8 mouse cellular contexts compared by ENCODE assay signal in genomic region chr17:12916588-12917380, GRCm38 (mm10). TPM values are rescaled to one million over a fixed set of nuclear protein-coding genes. Genes with fewer than 3 reads are reported as not detected.
A peak's percentile ranks its signal among the peaks of the same experiment; 100 is the strongest.
DNase-seq lines count a peak whose midpoint lies in the region; ATAC-seq and TF ChIP-seq lines count a peak whose summit lies in the region.

No protein-coding gene starts in this region.

- no peak for DNase-seq in kidney, postnatal 10 days
- DNase-seq in ES-CJ7 (ENCODE audit: low read depth, low spot score), result peak; percentile 72
- DNase-seq in c-Kit-positive CD71-positive TER-119-positive erythroid progenitor cells, embryonic 14.5 days (ENCODE audit: low spot score), result peak; percentile 78
- no peak for DNase-seq in hindbrain, embryonic 11.5 days (ENCODE audit: low spot score)
- peak; percentile 68 to 72 (median 69) for DNase-seq in liver, embryonic 14.5 days (ENCODE audit: low read depth in 3 of 3, low spot score in 3 of 3)
- no peak for DNase-seq in ovary, postnatal 36 days (ENCODE audit: low spot score)

- peak; percentile 64 for ATAC-seq in kidney, embryonic 14.5 days (ENCODE audit: low FRiP score, low TSS enrichment)
- peak; percentile 79 for ATAC-seq in hindbrain, embryonic 11.5 days (ENCODE audit: low FRiP score)
- peak; percentile 72 for ATAC-seq in liver, embryonic 14.5 days (ENCODE audit: insufficient read depth)
- peak; percentile 59 for ATAC-seq in neural tube, embryonic 13.5 days (ENCODE audit: low read depth)

- no peaks in the 10 kb centered on the region for H3K27me3 ChIP-seq in kidney, embryonic 14.5 days (ENCODE audit: control insufficient read depth, insufficient read depth, low read length)
- H3K27me3 ChIP-seq in hindbrain, embryonic 11.5 days (ENCODE audit: control insufficient read depth, insufficient read depth, low read length), result no peaks in the 10 kb centered on the region
- no peaks in the 10 kb centered on the region for H3K27me3 ChIP-seq in liver, embryonic 14.5 days (ENCODE audit: control insufficient read depth, insufficient read depth, low read length)
- H3K27me3 ChIP-seq in neural tube, embryonic 13.5 days, result no peaks in the 10 kb centered on the region

- H3K9me3 ChIP-seq in kidney, embryonic 14.5 days (ENCODE audit: control insufficient read depth, low read length), result no peaks in the 10 kb centered on the region
- H3K9me3 ChIP-seq in hindbrain, embryonic 11.5 days (ENCODE audit: control insufficient read depth, low read length), result no peaks in the 10 kb centered on the region
- H3K9me3 ChIP-seq in liver, embryonic 14.5 days (ENCODE audit: control insufficient read depth, low read length), result no peaks in the 10 kb centered on the region
- H3K9me3 ChIP-seq in neural tube, embryonic 13.5 days, result no peaks in the 10 kb centered on the region

- TF ChIP-seq CTCF in liver, embryonic 14.5 days (IDR thresholded peaks at IDR 0.05; ENCODE audit: low read depth), result no peak

- peaks cover 57% of the 10 kb centered on the region for H3K36me3 ChIP-seq in kidney, embryonic 14.5 days (ENCODE audit: control insufficient read depth, insufficient read depth, low read length)
- peaks cover 11% of the 10 kb centered on the region for H3K36me3 ChIP-seq in hindbrain, embryonic 11.5 days (ENCODE audit: control insufficient read depth, insufficient read depth, low read length)
- peaks cover 60% of the 10 kb centered on the region for H3K36me3 ChIP-seq in liver, embryonic 14.5 days (replicated peaks; ENCODE audit: control insufficient read depth, insufficient read depth, low read depth)
- peaks cover 58% of the 10 kb centered on the region for H3K36me3 ChIP-seq in neural tube, embryonic 13.5 days

- H3K27ac ChIP-seq in kidney, embryonic 14.5 days (ENCODE audit: low read depth, low read length), result peak overlapping the region; percentile 94
- peak overlapping the region; percentile 78 for H3K27ac ChIP-seq in hindbrain, embryonic 11.5 days (ENCODE audit: low read depth, low read length)
- peak overlapping the region; percentile 73 for H3K27ac ChIP-seq in liver, embryonic 14.5 days
- H3K27ac ChIP-seq in neural tube, embryonic 13.5 days (replicated peaks), result peak overlapping the region; percentile 84

- 0 out of 2 replicates have a peak, but pooled peaks have one; percentile 36 for TF ChIP-seq EP300 in liver, embryonic 14.5 days (IDR thresholded peaks at IDR 0.05; ENCODE audit: low read depth)

- peak overlapping the region; percentile 99 for H3K9ac ChIP-seq in kidney, embryonic 14.5 days (ENCODE audit: low read depth, low read length)
- peak overlapping the region; percentile 93 for H3K9ac ChIP-seq in hindbrain, embryonic 11.5 days (ENCODE audit: low read depth, low read length)
- peak overlapping the region; percentile 90 for H3K9ac ChIP-seq in liver, embryonic 14.5 days (replicated peaks)
- H3K9ac ChIP-seq in neural tube, embryonic 13.5 days, result peak overlapping the region; percentile 92

- H3K4me2 ChIP-seq in kidney, embryonic 14.5 days (replicated peaks; ENCODE audit: low read depth, low read length), result peak overlapping the region; percentile 47
- H3K4me2 ChIP-seq in hindbrain, embryonic 11.5 days (replicated peaks; ENCODE audit: low read depth, low read length), result peak overlapping the region; percentile 55
- peak overlapping the region; percentile 91 for H3K4me2 ChIP-seq in liver, embryonic 14.5 days (ENCODE audit: low read depth)
- H3K4me2 ChIP-seq in neural tube, embryonic 13.5 days, result peak overlapping the region; percentile 85

- under 1% methylated on average over 40 of the region's 40 CpGs for WGBS in kidney, embryonic 14.5 days
- 1% methylated on average over 40 of the region's 40 CpGs for WGBS in hindbrain, embryonic 11.5 days
- WGBS in liver, embryonic 14.5 days (ENCODE audit: insufficient replicate concordance), result under 1% methylated on average over 40 of the region's 40 CpGs
- under 1% methylated on average over 40 of the region's 40 CpGs for WGBS in neural tube, embryonic 13.5 days

- H3K4me1 ChIP-seq in kidney, embryonic 14.5 days (ENCODE audit: control insufficient read depth, insufficient read depth, low read length), result peaks cover 5% of the 10 kb centered on the region; the same call in 1 of the 2 replicates
- no peaks in the 10 kb centered on the region for H3K4me1 ChIP-seq in hindbrain, embryonic 11.5 days (replicated peaks; ENCODE audit: control insufficient read depth, insufficient read depth, low read length)
- H3K4me1 ChIP-seq in liver, embryonic 14.5 days (replicated peaks; ENCODE audit: control insufficient read depth in 2 of 2, insufficient read depth in 2 of 2, low read length in 1 of 2), result peaks cover 5 to 8% of the 10 kb centered on the region in 2 experiments; a peak in 3 of 4 replicates
- peaks cover 20% of the 10 kb centered on the region for H3K4me1 ChIP-seq in neural tube, embryonic 13.5 days (replicated peaks)

- peak overlapping the region; percentile 95 for H3K4me3 ChIP-seq in kidney, embryonic 14.5 days (ENCODE audit: low read length)
- peak overlapping the region; percentile 87 for H3K4me3 ChIP-seq in hindbrain, embryonic 11.5 days (ENCODE audit: low read depth, low read length)
- H3K4me3 ChIP-seq in liver, embryonic 14.5 days (ENCODE audit: insufficient read depth in 1 of 2, low read depth in 2 of 2, low read length in 2 of 2), result peak overlapping the region; percentile 73 to 88
- peak overlapping the region; percentile 78 for H3K4me3 ChIP-seq in neural tube, embryonic 13.5 days

RNA-seq across cellular contexts. Expression of gene Mrpl18, which starts 0.6 kb away (rescaled TPM):
- polyA plus RNA-seq in kidney, embryonic 14.5 days (2014; fragmentation: Nextera tagmentation; extraction: Ambion mirVana), result 186 and 194 TPM in 2 replicates
- polyA plus RNA-seq in hindbrain, embryonic 11.5 days (2014; fragmentation: Nextera tagmentation; extraction: Ambion mirVana), result 162 and 171 TPM in 2 replicates
- polyA plus RNA-seq in liver, embryonic 14.5 days (2012; rRNA removed), result 45.5 and 55.4 TPM in 2 replicates
- 107 and 111 TPM in 2 replicates for polyA plus RNA-seq in liver, embryonic 14.5 days (2014; fragmentation: Nextera tagmentation; extraction: Ambion mirVana)
- polyA plus RNA-seq in neural tube, embryonic 13.5 days (2015; fragmentation: Nextera tagmentation; extraction: Ambion mirVana), result 134 and 144 TPM in 2 replicates

RNA-seq across cellular contexts. Expression of gene Tcp1, which starts 1.3 kb away (rescaled TPM):
- 407 and 495 TPM in 2 replicates for polyA plus RNA-seq in kidney, embryonic 14.5 days (2014; fragmentation: Nextera tagmentation; extraction: Ambion mirVana)
- 546 and 558 TPM in 2 replicates for polyA plus RNA-seq in hindbrain, embryonic 11.5 days (2014; fragmentation: Nextera tagmentation; extraction: Ambion mirVana)
- 68.1 and 110 TPM in 2 replicates for polyA plus RNA-seq in liver, embryonic 14.5 days (2012; rRNA removed)
- 249 and 251 TPM in 2 replicates for polyA plus RNA-seq in liver, embryonic 14.5 days (2014; fragmentation: Nextera tagmentation; extraction: Ambion mirVana)
- polyA plus RNA-seq in neural tube, embryonic 13.5 days (2015; fragmentation: Nextera tagmentation; extraction: Ambion mirVana), result 410 and 432 TPM in 2 replicates

RNA-seq across cellular contexts. Expression of gene Pnldc1, which starts 6.8 kb away (rescaled TPM):
- polyA plus RNA-seq in kidney, embryonic 14.5 days (2014; fragmentation: Nextera tagmentation; extraction: Ambion mirVana), result 1.3 and 1.7 TPM in 2 replicates
- 1.0 and 1.5 TPM in 2 replicates for polyA plus RNA-seq in hindbrain, embryonic 11.5 days (2014; fragmentation: Nextera tagmentation; extraction: Ambion mirVana)
- polyA plus RNA-seq in liver, embryonic 14.5 days (2012; rRNA removed), result 0.38 and 0.44 TPM in 2 replicates
- polyA plus RNA-seq in liver, embryonic 14.5 days (2014; fragmentation: Nextera tagmentation; extraction: Ambion mirVana), result 0.15 and 0.50 TPM in 2 replicates
- 1.9 and 2.5 TPM in 2 replicates for polyA plus RNA-seq in neural tube, embryonic 13.5 days (2015; fragmentation: Nextera tagmentation; extraction: Ambion mirVana)

RNA-seq across cellular contexts. Expression of gene Acat3, which starts 23.6 kb away (rescaled TPM):
- polyA plus RNA-seq in kidney, embryonic 14.5 days (2014; fragmentation: Nextera tagmentation; extraction: Ambion mirVana), result 0.61 and 0.76 TPM in 2 replicates
- polyA plus RNA-seq in hindbrain, embryonic 11.5 days (2014; fragmentation: Nextera tagmentation; extraction: Ambion mirVana), result 0.71 and 1.2 TPM in 2 replicates
- polyA plus RNA-seq in liver, embryonic 14.5 days (2012; rRNA removed), result 2.8 and 3.9 TPM in 2 replicates
- 3.9 and 4.4 TPM in 2 replicates for polyA plus RNA-seq in liver, embryonic 14.5 days (2014; fragmentation: Nextera tagmentation; extraction: Ambion mirVana)
- 0.39 and 1.1 TPM in 2 replicates for polyA plus RNA-seq in neural tube, embryonic 13.5 days (2015; fragmentation: Nextera tagmentation; extraction: Ambion mirVana)

RNA-seq across cellular contexts. Expression of gene Mrgprh, which starts 41.0 kb away (rescaled TPM):
- polyA plus RNA-seq in kidney, embryonic 14.5 days (2014; fragmentation: Nextera tagmentation; extraction: Ambion mirVana), result not detected in 2 replicates
- polyA plus RNA-seq in hindbrain, embryonic 11.5 days (2014; fragmentation: Nextera tagmentation; extraction: Ambion mirVana), result not detected in 2 replicates
- not detected in 2 replicates for polyA plus RNA-seq in liver, embryonic 14.5 days (2012; rRNA removed)
- polyA plus RNA-seq in liver, embryonic 14.5 days (2014; fragmentation: Nextera tagmentation; extraction: Ambion mirVana), result not detected in 2 replicates
- not detected in 2 replicates for polyA plus RNA-seq in neural tube, embryonic 13.5 days (2015; fragmentation: Nextera tagmentation; extraction: Ambion mirVana)

Comparison
In these comparisons a context has a peak if more than half of its experiments do, and no peak if none do; other contexts are left out.
1. DNase-seq: peak in ES-CJ7 (single experiment), c-Kit-positive CD71-positive TER-119-positive erythroid progenitor cells, embryonic 14.5 days (single experiment) and liver, embryonic 14.5 days (3 of 3); none in kidney, postnatal 10 days (single experiment), hindbrain, embryonic 11.5 days (single experiment) and ovary, postnatal 36 days (single experiment).
2. Peak in every context shown above with its lines, with median percentiles within 50 percentile points of each other: ATAC-seq, H3K27ac ChIP-seq, H3K4me2 ChIP-seq, H3K4me3 ChIP-seq and H3K9ac ChIP-seq.